Mouse (Mus musculus): Measurements from ENCODE around the gene Gins3. TPM values are rescaled to one million over a fixed set of nuclear protein-coding genes. Genes with fewer than 3 reads are reported as not detected.
"Not testable (repeated sequence)": the region's sequence is repeated elsewhere in the genome, so short reads cannot be mapped to it uniquely, and the experiment has no call there.

The Gins3 gene
- polyA plus RNA-seq, 1 experiment from 2014 or later = 19.6 TPM

DNA sequence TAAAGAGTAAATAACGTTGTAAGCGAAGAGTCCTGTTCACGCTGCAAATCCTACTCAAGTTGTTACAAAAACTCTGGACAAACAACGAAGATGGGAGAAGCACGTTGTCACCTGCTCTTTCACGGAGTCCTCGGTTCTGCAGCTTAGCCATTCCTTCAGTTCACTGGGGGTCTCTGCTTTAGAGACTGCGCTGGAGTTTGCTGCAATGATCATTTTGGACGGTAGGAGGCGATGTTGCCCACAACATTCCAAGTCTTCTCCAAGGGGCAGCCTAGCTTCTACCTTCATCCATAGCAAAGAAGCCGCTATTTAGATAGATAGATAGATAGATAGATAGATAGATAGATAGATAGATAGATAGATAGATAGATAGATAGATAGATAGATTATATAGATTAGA is 33.4 kb upstream of the Gins3 start:
- H3K4me2 ChIP-seq = no peak overlapping the region
- DNase-seq (ENCODE audit: low spot score) = peak; percentile 71

DNA sequence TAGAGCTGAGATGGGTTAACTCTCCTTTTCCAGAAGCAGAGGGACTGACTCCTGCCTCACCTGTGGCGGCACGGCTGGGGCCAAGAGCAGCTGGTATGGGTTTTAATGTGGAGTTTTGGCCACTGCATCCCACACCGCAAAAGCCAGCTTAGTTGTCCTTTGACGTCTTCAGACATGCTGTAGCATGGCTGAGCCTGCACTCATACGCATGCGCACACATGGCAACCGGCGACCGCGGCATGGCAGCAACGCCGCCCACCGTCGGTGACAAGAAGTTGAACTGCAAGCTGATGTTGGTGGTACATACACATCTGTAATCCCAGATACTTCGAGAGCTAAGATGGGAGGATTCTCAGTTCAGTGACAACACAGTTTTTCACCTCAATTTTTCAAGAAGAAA is 31.9 kb upstream of the Gins3 start:
- Histone ChIP-seq H3K27ac (ENCODE audit: low read depth, low read length) (no peak overlapping the region), H3K4me1 (replicated peaks; ENCODE audit: control insufficient read depth, insufficient read depth, low read length) (peaks cover 3% of the 10 kb centered on the region; the same call in 1 of the 2 replicates), H3K4me2 (no peak overlapping the region), H3K4me3 (ENCODE audit: low read depth, low read length) (no peak overlapping the region), H3K36me3 (ENCODE audit: control insufficient read depth, insufficient read depth, low read length) (no peaks in the 10 kb centered on the region), H3K27me3 (replicated peaks; ENCODE audit: control insufficient read depth, insufficient read depth, low read length) (0 out of 2 replicates have a peak, but pooled peaks cover 3% of the 10 kb centered on the region), H3K9ac (ENCODE audit: low read depth, low read length) (no peak overlapping the region), H3K9me3 (ENCODE audit: control insufficient read depth, low read length) (no peaks in the 10 kb centered on the region)
- WGBS = 67% methylated on average over 15 of the region's 15 CpGs
- DNase-seq (ENCODE audit: low spot score) = no peak
- no peak for ATAC-seq (replicated peaks; ENCODE audit: low FRiP score)

More for the DNA sequence above, 33.4 kb upstream of the Gins3 start:
- Histone ChIP-seq H3K27ac (ENCODE audit: low read depth, low read length) (no peak overlapping the region), H3K9ac (ENCODE audit: low read depth, low read length) (no peak overlapping the region), H3K27me3 (replicated peaks; ENCODE audit: control insufficient read depth, insufficient read depth, low read length) (0 out of 2 replicates have a peak, but pooled peaks cover 3% of the 10 kb centered on the region), H3K36me3 (ENCODE audit: control insufficient read depth, insufficient read depth, low read length) (no peaks in the 10 kb centered on the region), H3K4me3 (ENCODE audit: low read depth, low read length) (no peak overlapping the region), H3K9me3 (ENCODE audit: control insufficient read depth, low read length) (no peaks in the 10 kb centered on the region), H3K4me1 (replicated peaks; ENCODE audit: control insufficient read depth, insufficient read depth, low read length) (peaks cover 3% of the 10 kb centered on the region; the same call in 1 of the 2 replicates)
- ATAC-seq (replicated peaks; ENCODE audit: low FRiP score) = no peak
- 10% methylated on average over 11 of the region's 11 CpGs for WGBS

DNA sequence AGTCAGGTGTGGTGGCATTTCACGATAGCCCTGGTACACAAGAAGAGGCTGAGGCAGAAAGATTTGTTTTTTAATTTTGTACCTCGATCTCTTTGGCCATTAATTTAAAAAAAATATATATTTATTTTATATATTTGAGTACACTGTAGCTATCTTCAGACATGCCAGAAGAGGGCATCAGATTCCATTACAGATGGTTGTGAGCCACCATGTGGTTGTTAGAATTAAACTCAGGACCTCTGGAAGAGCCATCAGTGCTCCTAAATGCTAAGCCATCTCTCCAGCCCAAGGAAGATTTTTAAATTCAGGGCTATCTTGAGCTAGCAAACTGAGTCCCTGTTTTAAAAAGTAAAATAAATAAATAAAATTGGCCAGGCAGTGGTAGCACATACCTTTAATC is 31.1 kb upstream of the Gins3 start:
- ATAC-seq (replicated peaks; ENCODE audit: low FRiP score) = no peak
- DNase-seq (ENCODE audit: low spot score) = no peak
- 57% methylated on average over 2 of the region's 2 CpGs for WGBS

GRCm38 (mm10) chr8:95606509-95606908 is 26.7 kb upstream of the Gins3 start:
- not testable (repeated sequence) for H3K27me3 ChIP-seq (replicated peaks; ENCODE audit: control insufficient read depth, insufficient read depth, low read length); H3K9me3 ChIP-seq (ENCODE audit: control insufficient read depth, low read length); DNase-seq (ENCODE audit: low spot score); H3K4me1 ChIP-seq (replicated peaks; ENCODE audit: control insufficient read depth, insufficient read depth, low read length); H3K4me2 ChIP-seq; ATAC-seq (replicated peaks; ENCODE audit: low FRiP score); H3K4me3 ChIP-seq (ENCODE audit: low read depth, low read length); H3K36me3 ChIP-seq (ENCODE audit: control insufficient read depth, insufficient read depth, low read length); H3K9ac ChIP-seq (ENCODE audit: low read depth, low read length); H3K27ac ChIP-seq (ENCODE audit: low read depth, low read length)
- WGBS = 18% methylated on average over 4 of the region's 5 CpGs

More for the DNA sequence above, 31.1 kb upstream of the Gins3 start:
- Histone ChIP-seq H3K27me3 (replicated peaks; ENCODE audit: control insufficient read depth, insufficient read depth, low read length) (peaks cover 3% of the 10 kb centered on the region; the same call in 1 of the 2 replicates), H3K9ac (ENCODE audit: low read depth, low read length) (no peak overlapping the region), H3K27ac (ENCODE audit: low read depth, low read length) (no peak overlapping the region), H3K9me3 (ENCODE audit: control insufficient read depth, low read length) (no peaks in the 10 kb centered on the region), H3K4me1 (replicated peaks; ENCODE audit: control insufficient read depth, insufficient read depth, low read length) (no peaks in the 10 kb centered on the region), H3K4me3 (ENCODE audit: low read depth, low read length) (no peak overlapping the region), H3K4me2 (no peak overlapping the region), H3K36me3 (ENCODE audit: control insufficient read depth, insufficient read depth, low read length) (no peaks in the 10 kb centered on the region)

DNA sequence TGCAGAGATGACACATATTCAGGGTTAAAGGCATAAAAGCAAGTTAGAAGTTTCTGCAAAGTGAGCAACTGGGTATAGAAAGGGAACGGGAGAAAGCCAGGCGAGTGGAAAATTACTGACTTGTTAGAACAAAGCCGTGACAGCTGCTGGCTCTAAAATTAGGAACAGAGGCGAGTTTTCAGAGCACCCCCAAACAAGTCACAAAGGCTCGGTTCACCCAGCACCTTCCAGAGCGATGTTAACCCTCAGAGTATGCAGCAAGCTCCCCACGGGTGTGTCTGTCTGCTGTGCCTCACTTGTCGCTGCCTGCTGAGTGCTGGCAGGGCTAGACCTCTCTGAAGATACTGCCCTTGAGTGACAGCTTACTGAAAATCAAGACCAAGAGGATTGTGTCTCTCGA is 26.0 kb upstream of the Gins3 start:
- DNase-seq (ENCODE audit: low spot score) (no peak), ATAC-seq (replicated peaks; ENCODE audit: low FRiP score) (no peak)
- no peaks in the 10 kb centered on the region for H3K36me3 ChIP-seq (ENCODE audit: control insufficient read depth, insufficient read depth, low read length)
- no peaks in the 10 kb centered on the region for H3K4me1 ChIP-seq (replicated peaks; ENCODE audit: control insufficient read depth, insufficient read depth, low read length)
- no peak overlapping the region for H3K27ac ChIP-seq (ENCODE audit: low read depth, low read length)
- no peak overlapping the region for H3K9ac ChIP-seq (ENCODE audit: low read depth, low read length)
- peaks cover 3% of the 10 kb centered on the region; the same call in 1 of the 2 replicates for H3K27me3 ChIP-seq (replicated peaks; ENCODE audit: control insufficient read depth, insufficient read depth, low read length)
- WGBS = 65% methylated on average over 9 of the region's 9 CpGs
- H3K4me3 ChIP-seq (ENCODE audit: low read depth, low read length) = no peak overlapping the region
- no peaks in the 10 kb centered on the region for H3K9me3 ChIP-seq (ENCODE audit: control insufficient read depth, low read length)
- no peak overlapping the region for H3K4me2 ChIP-seq

DNA sequence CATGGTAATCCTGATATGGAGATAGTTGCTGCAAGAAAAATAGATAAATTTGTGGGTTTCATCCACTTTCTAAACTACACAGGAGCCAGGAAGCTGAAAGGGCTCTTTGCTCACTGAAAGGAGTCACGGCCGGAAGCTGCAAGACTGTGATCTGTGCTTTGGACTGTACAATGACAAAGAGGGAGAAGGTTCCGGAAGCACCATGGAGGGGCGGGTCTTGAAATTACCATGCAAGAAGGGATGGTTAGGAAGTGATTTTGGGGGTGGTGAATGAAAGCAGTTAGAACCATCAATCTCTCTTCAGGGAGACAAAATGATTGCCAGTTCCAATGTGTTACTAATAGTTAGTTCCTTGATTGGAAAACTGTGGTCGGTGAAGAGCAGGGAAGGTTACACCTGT is 23.8 kb upstream of the Gins3 start:
- DNase-seq (ENCODE audit: low spot score) (no peak), ATAC-seq (replicated peaks; ENCODE audit: low FRiP score) (no peak)
- H3K9ac ChIP-seq (ENCODE audit: low read depth, low read length) = no peak overlapping the region
- no peak overlapping the region for H3K4me3 ChIP-seq (ENCODE audit: low read depth, low read length)
- no peaks in the 10 kb centered on the region for H3K36me3 ChIP-seq (ENCODE audit: control insufficient read depth, insufficient read depth, low read length)
- 79% methylated on average over 5 of the region's 5 CpGs for WGBS
- H3K4me1 ChIP-seq (replicated peaks; ENCODE audit: control insufficient read depth, insufficient read depth, low read length) = no peaks in the 10 kb centered on the region
- no peaks in the 10 kb centered on the region for H3K9me3 ChIP-seq (ENCODE audit: control insufficient read depth, low read length)
- H3K27me3 ChIP-seq (replicated peaks; ENCODE audit: control insufficient read depth, insufficient read depth, low read length) = peaks cover 7% of the 10 kb centered on the region; the same call in 1 of the 2 replicates
- H3K4me2 ChIP-seq = no peak overlapping the region
- no peak overlapping the region for H3K27ac ChIP-seq (ENCODE audit: low read depth, low read length)

DNA sequence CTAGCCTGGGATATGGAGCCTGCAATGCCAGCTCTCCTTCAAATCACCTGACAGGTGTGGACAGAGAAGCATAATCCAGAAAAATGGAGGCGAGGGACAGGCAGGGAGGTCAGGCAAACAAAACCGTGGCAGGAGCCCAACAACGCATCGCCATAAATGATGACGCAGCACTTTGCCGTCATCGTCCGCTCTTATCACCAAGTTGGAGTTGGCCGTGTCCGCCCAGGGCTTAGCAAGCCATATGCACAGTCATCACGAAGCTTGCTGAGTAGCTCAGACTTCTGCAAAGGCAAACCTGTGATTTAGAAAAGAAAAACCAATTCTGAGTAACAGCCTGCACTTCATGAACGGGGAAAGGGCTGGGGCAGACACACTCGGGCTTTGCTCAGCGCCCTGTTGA is 22.5 kb upstream of the Gins3 start:
- WGBS = 68% methylated on average over 14 of the region's 14 CpGs
- no peak for DNase-seq (ENCODE audit: low spot score)

DNA sequence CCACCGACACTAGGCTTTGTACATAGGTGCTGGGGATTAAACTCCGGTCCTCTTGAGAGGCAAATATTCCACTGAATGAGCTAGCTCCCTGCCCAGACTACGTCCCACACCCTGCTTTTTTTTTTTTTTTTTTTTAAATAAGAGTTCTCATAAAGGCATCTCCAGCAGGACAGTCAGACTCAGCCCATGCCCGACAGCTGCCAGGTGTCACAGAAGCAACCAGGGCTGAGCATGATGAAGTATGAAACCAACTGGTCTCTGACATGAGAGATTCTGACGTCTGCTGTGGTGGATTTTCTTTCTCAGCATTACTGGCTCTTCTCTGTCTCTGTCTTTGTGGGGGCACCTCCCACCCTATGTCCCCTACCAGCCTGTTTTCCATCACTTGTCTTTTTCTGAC is 21.5 kb upstream of the Gins3 start:
- DNase-seq (ENCODE audit: low spot score) (no peak), ATAC-seq (replicated peaks; ENCODE audit: low FRiP score) (no peak)
- Histone ChIP-seq H3K9me3 (ENCODE audit: control insufficient read depth, low read length) (no peaks in the 10 kb centered on the region), H3K4me2 (no peak overlapping the region), H3K4me1 (replicated peaks; ENCODE audit: control insufficient read depth, insufficient read depth, low read length) (no peaks in the 10 kb centered on the region), H3K4me3 (ENCODE audit: low read depth, low read length) (no peak overlapping the region), H3K36me3 (ENCODE audit: control insufficient read depth, insufficient read depth, low read length) (no peaks in the 10 kb centered on the region), H3K27me3 (replicated peaks; ENCODE audit: control insufficient read depth, insufficient read depth, low read length) (peaks cover 7% of the 10 kb centered on the region; the same call in 1 of the 2 replicates), H3K27ac (ENCODE audit: low read depth, low read length) (no peak overlapping the region), H3K9ac (ENCODE audit: low read depth, low read length) (no peak overlapping the region)
- 70% methylated on average over 5 of the region's 5 CpGs for WGBS

More for the DNA sequence above, 22.5 kb upstream of the Gins3 start:
- Histone ChIP-seq H3K9ac (ENCODE audit: low read depth, low read length) (no peak overlapping the region), H3K4me1 (replicated peaks; ENCODE audit: control insufficient read depth, insufficient read depth, low read length) (no peaks in the 10 kb centered on the region), H3K27ac (ENCODE audit: low read depth, low read length) (no peak overlapping the region), H3K36me3 (ENCODE audit: control insufficient read depth, insufficient read depth, low read length) (no peaks in the 10 kb centered on the region), H3K4me2 (no peak overlapping the region), H3K27me3 (replicated peaks; ENCODE audit: control insufficient read depth, insufficient read depth, low read length) (peaks cover 7% of the 10 kb centered on the region; the same call in 1 of the 2 replicates), H3K9me3 (ENCODE audit: control insufficient read depth, low read length) (no peaks in the 10 kb centered on the region), H3K4me3 (ENCODE audit: low read depth, low read length) (no peak overlapping the region)
- peak; percentile 43; the same call in 1 of the 2 replicates for ATAC-seq (replicated peaks; ENCODE audit: low FRiP score)

DNA sequence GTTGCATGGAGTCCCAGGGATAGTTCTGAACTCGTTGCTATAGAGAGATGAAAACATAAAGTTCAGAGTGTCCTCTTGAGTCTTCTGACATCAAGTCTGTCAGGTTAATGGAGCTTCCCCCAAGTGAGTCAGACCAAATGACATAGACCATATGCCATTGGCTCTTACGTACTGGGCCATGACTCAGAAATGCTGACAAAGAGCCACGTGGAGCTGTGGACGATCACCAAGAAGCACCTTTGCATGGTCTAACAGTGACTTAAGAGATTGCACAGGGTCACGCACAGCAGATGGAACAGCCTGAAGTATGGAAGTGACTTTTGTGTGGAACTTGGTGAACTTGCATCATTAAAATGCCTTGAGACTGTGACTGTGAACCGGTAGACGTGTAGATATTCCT is 16.9 kb upstream of the Gins3 start:
- 82% methylated on average over 7 of the region's 7 CpGs for WGBS

More for the DNA sequence above, 16.9 kb upstream of the Gins3 start:
- no peaks in the 10 kb centered on the region for H3K4me1 ChIP-seq (replicated peaks; ENCODE audit: control insufficient read depth, insufficient read depth, low read length)
- H3K4me3 ChIP-seq (ENCODE audit: low read depth, low read length) = no peak overlapping the region
- H3K27me3 ChIP-seq (replicated peaks; ENCODE audit: control insufficient read depth, insufficient read depth, low read length) = 0 out of 2 replicates have a peak, but pooled peaks cover 7% of the 10 kb centered on the region
- H3K27ac ChIP-seq (ENCODE audit: low read depth, low read length) = no peak overlapping the region
- no peaks in the 10 kb centered on the region for H3K36me3 ChIP-seq (ENCODE audit: control insufficient read depth, insufficient read depth, low read length)
- H3K9me3 ChIP-seq (ENCODE audit: control insufficient read depth, low read length) = no peaks in the 10 kb centered on the region
- H3K4me2 ChIP-seq = no peak overlapping the region
- no peak for DNase-seq (ENCODE audit: low spot score)
- ATAC-seq (replicated peaks; ENCODE audit: low FRiP score) = no peak
- no peak overlapping the region for H3K9ac ChIP-seq (ENCODE audit: low read depth, low read length)
